Mouse (Mus musculus) megakaryocyte progenitor cell, adult 5-6 weeks (primary cell): ENCODE measurements around the gene Zfp280b. TPM values are rescaled to one million over a fixed set of nuclear protein-coding genes. Genes with fewer than 3 reads are reported as not detected.
"Not testable (repeated sequence)": the region's sequence is repeated elsewhere in the genome, so short reads cannot be mapped to it uniquely, and the experiment has no call there.

Experiments
- ATAC-seq: replicated peaks from 2 replicates; pipeline ENCODE4 v1.8.0; 2016; ENCODE audit warnings: mild to moderate bottlenecking, moderate TSS enrichment, inconsistent platforms; ENCODE audit not compliant: poor library complexity
- total RNA-seq, 2 experiments: library from RNA; stranded (forward) in 1 of 2; stranded (reverse) in 1 of 2; fragments of 157-497, 149-512 nt in 1 of 2; fragments of 200-1000 nt in 1 of 2; gene quantifications; 2 replicates each; pipeline versions ENCODE4 v1.2.3 to v1.2.4; 2015 to 2017

Gene Zfp280b
- total RNA-seq, 2 experiments from 2014 or later = 5.7 to 8.7 TPM

DNA sequence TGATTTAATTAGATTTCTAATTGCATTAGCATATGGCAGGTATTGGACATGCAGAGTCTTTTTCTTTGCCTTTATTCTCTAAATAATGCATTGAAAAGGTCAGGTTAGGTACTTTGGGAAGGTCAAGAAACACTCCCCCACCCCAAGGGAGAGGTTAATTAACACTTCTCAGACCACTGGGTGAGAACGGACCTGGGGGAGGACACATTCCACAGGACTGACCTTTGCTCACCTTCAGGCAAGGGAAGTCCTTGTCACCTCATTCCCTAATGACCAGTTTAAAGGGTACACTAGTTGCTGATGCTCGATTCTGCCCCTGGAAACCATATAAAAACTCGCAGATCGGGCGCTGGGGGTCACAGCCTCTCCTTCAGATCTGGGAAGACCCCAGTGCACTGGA, 3.2 kb upstream of the Zfp280b start:
- ATAC-seq = no peak

DNA sequence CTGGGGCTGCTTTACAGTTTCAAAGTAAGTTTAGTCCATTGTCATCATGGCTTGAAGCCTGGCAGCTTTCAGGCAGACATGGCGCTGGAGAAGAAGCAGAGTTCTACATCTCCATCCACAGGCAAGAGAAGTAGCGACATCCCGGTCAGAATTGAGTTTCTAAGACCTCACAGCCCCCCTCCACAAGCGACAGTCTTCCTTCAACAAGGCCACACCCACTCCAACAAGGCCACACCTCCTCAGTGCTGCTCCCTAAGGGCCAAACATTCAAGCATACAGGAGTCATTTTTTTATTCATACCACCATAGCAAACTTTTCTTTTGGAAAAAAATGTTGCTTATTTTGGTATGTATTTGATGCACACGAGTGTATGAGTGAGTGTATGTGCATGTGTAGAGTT, 2.0 kb upstream of the Zfp280b start:
- no peak for ATAC-seq

DNA sequence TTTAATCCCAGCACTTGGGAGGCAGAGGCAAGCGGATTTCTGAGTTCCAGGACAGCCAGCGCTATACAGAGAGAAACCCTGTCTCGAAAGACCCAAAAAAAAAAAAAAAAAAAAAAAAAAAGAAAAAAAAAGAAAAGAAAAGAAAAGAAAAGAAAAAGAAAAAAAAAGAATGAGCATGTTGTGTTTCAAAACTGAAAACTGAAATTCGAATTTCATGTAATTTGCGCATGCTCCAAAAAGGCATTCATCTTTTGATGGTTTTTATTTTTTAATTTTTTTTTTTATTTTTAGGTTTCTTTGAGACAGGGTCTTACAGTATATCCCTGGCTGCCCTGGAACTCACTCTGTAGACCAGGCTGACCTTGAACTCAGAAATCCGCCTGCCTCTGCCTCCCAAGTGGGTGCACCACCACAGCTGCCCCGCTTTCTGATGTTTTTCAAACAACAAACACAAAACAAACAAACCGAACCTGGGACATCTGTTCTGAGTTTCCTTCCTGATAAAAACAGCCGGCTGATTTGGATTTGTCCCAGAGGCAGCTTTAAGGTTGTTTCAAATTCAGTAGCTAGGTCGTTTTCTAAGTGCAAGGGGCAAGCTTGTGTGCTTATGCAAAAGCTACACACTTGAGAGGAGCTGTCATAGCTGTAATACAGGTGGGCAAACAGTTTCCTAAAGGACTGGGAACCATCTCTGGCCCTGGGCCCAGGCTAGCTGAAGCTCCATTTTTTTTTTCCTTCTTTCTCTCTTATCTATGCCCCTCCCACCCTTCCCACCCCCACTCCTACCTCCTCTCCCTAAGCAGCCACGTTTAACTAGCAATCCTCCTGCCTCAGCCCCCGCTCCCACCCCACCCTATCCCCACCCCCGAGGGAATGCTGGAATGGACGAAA, 694 bp upstream of the Zfp280b start:
- ATAC-seq = peak; percentile 18

DNA sequence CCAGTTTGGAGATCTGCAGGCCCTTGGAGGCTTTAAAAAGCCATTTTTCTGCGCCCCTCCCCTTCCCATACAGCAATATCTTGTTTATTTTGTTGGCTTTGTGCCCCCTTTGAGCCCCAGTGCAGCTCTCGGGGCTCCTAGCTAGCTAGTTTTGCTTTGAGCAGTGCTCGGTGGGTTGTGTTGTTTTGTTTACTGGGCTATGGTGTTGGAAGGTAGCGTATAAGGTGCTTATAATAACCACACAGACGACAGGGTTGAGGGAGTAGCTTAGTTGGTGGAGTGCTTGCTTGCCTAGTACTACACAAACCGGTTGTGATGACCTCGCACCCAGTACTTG, 637 bp downstream of the Zfp280b start:
- 0 out of 2 replicates have a peak, but pooled peaks have one; percentile 2 for ATAC-seq

DNA sequence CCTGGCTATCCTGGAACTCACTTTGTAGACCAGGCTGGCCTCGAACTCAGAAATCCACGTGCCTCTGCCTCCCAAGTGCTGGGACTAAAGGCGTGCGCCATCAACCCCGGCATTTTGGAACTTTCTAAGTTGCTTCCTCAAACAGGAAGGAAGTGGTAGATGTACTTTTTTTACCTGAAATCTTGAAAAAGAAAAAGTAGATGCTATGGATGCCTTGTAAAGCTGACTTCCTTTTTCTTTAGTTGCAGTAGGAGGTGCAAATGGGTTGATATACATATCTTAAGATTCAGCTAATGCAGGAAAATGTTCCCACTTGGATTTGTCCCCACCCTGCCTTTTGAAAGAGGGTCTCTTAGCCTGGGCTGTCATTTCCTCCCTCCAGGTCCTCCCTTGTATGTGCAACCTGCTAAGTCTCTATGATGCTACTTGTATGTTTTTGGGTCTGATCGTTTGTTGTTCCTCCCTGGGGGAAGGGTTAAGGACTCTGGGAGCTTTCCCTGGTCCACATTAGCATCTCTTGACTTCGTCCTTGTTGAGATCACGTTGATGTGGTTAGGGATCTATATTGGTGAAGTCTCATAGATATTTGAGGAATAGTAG, 1.7 kb downstream of the Zfp280b start:
- no peak for ATAC-seq

DNA sequence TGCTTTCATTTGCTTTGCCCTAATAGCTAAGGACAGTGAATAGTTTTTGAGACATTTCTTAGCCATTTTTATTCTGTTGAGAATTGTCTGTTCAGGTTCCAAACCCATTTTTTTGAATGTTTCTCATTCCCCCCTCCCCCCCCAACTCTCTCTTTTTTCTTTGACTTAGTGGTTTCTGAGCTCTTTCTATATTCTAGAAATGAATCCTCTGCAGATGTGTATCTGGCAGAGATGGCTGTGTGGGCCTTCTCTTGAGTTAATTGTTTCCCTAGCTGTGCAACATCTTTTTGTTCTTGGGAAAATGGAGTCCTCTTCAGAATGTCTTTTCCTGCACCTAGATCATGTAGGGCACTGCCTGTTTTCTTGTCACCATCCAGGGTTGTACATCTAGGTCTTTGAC, 2.8 kb downstream of the Zfp280b start:
- no peak for ATAC-seq

DNA sequence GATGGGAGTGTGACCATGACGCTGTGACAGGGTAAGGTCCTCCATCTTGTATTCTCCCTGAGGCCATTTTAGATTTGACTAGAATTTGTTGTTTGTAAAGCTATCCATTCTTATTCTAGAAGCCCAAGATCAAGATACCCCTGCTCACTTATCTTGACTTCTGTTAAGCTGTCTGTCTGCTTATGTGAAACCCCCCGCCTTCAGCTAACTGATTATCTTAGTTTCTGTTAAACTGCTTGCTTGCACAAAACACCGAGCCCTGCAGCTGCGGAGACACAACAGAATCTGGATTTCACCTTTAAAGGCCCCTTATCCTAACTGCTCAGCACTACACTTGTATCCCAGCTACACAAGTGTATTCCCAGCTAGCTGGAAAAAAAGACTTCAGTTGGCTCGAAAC, 4.5 kb downstream of the Zfp280b start:
- ATAC-seq = no peak

DNA sequence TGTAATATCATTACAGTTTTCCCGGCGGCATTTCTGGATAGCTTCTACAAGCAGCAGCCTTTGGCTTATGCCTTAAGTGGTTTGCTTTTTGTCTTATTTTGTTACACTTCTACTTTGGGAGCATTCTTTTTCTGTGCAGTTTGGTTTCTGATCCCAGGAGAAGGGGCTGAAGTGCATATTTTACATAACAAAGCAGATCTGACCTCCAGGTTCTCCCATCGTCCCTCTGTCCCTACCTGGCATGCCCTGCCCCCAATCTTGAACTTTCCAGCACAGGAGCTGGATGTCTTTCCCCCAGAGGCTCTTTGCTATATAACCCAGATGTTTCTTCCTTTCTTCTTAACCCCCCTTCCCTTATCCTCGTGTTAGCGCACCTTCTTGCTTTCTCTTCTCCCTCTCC, 12.9 kb downstream of the Zfp280b start:
- no peak for ATAC-seq

DNA sequence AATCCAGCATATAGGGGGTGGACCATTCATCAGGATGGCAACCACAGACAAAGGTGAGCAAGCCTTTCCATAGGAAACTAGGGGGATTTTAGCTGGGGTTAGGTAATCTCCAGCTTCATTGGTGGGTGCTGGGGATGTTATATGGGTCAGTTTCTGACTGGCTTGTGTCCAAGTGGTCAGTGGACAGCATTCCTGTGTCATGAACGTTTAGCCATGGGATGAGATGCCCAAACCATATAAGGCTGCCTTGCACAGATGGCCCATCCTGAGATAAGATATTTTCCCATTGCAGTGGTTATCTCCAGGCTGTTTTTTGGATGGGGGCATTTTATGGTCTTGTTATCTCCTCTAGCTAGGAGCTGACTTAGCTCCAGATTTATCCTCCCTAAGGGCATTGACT, 14.3 kb downstream of the Zfp280b start:
- ATAC-seq = no peak

DNA sequence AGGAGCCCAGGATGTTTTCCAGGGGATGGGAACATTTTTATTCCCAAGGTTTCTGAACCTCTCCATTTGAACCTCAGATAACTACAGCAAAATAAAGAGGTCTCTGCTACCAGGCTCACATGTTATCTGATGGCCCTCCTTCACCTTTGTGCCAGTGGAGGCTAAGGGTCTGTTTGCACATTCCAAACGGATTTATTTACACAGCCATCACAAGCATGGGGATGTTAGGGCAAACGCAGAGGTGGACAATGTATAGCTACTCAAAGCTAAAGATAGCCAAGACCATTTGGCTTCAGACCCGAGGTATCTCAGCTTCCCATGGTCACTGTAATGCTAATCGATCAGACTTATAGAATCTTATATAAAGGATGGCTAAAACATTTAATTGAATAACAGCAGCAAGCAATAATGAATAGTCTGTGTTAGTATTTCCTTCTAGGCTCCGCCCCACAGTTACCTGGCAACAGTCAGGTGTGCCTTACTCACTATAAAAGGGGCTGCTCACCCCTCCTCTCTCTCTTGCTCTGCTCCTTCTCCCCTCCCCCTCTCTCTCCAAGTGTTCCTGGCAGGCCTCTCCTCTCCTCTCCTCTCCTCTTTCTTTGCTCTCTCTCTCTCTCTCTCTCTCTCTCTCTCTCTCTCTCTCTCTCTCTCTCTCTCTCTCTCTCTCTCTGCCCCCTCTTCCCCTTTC, 14.9 kb downstream of the Zfp280b start:
- ATAC-seq = no peak

DNA sequence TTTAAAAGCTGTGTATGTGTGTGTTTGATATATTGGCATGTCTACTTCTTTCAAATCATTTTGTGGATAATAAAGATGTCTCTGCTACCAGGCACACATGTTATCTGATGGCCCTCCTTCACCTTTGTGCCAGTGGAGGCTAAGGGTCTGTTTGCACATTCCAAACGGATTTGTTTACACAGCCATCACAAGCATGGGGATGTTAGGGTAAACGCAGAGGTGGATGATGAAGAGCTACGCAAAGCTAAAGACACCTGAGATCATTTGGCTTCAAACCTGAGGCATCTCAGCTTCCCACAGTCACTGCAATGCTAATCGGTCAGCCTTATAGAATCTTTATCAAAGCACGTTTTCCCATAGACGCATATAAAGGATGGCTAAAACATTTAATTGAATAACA, 16.5 kb downstream of the Zfp280b start:
- no peak for ATAC-seq

DNA sequence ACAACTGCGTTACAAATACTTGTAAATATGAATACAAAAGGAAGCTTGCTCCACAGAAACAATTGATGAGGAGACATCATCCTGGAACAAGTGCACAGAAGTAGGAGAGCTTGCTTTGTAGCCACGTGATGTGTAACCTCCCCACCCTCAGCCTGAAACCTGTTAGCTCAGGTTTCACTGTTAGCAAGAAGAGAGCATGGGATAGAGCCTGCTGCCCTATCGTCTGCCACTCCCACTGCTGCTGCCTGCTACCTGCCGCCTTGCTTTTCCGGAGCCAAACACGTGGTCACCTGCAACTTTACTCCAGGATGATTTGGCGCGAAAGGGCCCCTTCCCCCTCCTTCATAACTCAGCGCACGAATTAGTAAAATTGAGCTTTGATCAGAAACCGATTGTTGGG, 19.4 kb downstream of the Zfp280b start:
- ATAC-seq = no peak

DNA sequence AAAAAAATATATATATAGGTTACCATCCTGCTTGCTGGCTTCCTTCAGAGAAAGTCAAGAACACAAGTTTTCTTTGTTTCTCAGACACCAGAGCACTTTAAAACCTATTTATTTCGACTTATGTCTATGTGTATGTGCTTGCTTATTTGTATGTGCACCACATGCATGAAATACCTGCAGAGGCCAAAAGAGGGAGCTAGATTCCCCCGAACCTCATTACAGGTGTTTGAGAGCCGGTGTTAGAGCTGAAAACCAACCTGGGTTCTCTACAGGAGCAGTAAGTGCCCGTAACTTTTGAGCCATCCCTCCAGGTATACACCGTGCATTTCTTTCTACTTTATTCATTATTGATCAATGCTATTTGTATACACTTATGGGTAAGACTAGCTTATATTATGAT, 30.0 kb downstream of the Zfp280b start:
- ATAC-seq = no peak

DNA sequence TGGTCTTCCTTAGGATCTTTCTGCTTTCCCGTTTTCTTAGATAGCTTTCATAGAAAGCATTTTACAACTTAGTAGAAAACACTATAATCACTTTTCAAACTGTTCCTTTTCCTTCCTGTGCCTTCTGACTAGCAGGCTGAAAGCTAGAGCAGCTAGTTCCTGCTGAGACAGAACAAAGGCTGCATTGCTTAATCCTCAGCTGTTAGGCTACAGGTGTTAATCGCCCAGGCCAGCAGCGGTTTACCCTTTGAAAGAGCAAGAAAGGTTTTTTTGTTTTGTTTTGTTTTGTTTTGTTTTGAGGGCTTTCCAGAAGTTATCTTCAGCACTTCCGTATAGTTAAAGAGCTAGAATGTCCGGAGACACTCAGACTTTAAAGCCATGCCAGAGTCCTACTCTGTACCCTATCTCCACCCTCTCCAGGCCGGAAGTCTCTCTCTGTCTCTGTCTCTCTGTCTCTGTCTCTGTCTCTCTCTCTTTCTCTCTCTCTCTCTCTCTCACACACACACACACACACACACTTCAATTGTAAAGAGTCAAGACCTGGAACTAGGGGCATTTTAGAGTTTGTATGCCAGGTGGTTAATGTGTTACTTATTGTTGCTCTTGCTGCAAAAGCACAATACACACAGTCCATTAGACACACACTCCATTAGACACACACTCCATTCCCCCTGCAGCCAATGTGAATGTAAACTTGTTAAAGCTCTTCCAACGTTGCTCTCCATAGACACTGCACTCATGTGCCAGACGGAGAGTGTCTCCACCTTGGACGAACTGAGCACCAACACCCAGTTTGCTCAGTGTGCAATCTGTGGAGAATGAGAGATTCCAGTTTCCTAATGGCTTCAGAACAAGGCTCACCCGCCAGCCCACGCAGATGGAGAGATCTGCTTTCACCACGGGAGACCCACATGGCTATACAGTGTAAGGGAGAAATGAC, 35.5 kb downstream of the Zfp280b start:
- no peak for ATAC-seq

DNA sequence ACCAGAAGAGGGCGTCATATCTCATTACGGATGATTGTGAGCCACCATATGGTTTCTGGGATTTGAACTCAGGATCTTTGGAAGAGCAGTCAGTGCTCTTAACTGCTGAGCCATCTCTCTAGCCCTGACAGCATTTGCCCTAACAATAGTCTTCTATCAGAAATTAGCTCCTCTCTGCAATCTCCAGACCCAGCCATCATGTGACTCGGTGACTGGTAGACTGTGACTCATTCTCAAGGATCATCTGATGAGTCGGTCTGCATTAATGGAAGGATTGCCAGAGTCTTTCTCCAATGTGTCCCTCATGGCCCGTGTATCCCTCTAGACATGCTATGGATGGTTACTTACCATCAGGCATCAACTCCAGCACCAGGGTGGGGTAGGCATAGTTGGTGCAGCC, 39.6 kb downstream of the Zfp280b start:
- ATAC-seq = not testable (repeated sequence)

DNA sequence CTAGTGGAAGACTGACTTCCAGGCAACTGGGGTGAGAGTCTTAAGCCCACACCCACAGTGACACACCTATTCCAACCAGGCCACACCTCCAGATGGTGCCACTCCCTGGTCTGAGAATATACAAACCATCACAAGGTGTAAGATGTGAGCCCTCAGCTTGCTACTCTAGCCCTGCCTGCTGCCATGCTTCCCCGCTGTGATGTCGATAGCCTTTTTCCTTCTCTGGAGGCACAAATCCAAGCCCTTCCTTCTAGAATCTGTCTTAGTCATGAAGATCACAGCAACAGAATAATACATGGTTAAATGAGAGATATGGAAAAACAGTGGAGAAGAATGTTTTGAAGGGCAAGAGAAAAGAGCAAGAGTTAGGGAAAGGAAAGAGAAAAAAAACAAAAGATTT, 44.6 kb downstream of the Zfp280b start:
- not testable (repeated sequence) for ATAC-seq

Other genes starting within 250 kb of the Zfp280b start
- not detected in 2 replicates for gene Gstt1, start 234.1 kb upstream of the Zfp280b start, total RNA-seq (2015)
- 2.3 TPM in 1 of 2 replicates, not detected in the other for gene Gstt1, start 234.1 kb upstream of the Zfp280b start, total RNA-seq (2017)
- gene Gstt4, start 210.1 kb upstream of the Zfp280b start, total RNA-seq (2015) = not detected in 2 replicates
- gene Gstt4, start 210.1 kb upstream of the Zfp280b start, total RNA-seq (2017) = not detected in 2 replicates
- gene Gstt2, start 195.2 kb upstream of the Zfp280b start, total RNA-seq (2015) = 23.8 and 24.1 TPM in 2 replicates
- gene Gstt2, start 195.2 kb upstream of the Zfp280b start, total RNA-seq (2017) = 14.2 and 21.6 TPM in 2 replicates
- 477 and 576 TPM in 2 replicates for gene Mif, start 172.4 kb upstream of the Zfp280b start, total RNA-seq (2015)
- 746 and 790 TPM in 2 replicates for gene Mif, start 172.4 kb upstream of the Zfp280b start, total RNA-seq (2017)
- gene Derl3, start 139.2 kb upstream of the Zfp280b start, total RNA-seq (2015) = 0.54 and 0.64 TPM in 2 replicates
- gene Derl3, start 139.2 kb upstream of the Zfp280b start, total RNA-seq (2017) = 0.95 and 2.2 TPM in 2 replicates
- 66.3 and 72.0 TPM in 2 replicates for gene Smarcb1, start 111.0 kb upstream of the Zfp280b start, total RNA-seq (2015)
- 77.3 and 86.5 TPM in 2 replicates for gene Smarcb1, start 111.0 kb upstream of the Zfp280b start, total RNA-seq (2017)
- 54.0 and 55.0 TPM in 2 replicates for gene Chchd10, start 99.5 kb upstream of the Zfp280b start, total RNA-seq (2015)
- gene Chchd10, start 99.5 kb upstream of the Zfp280b start, total RNA-seq (2017) = 33.1 and 34.4 TPM in 2 replicates
- 0.57 TPM in 1 of 2 replicates, not detected in the other for gene Mmp11, start 96.2 kb upstream of the Zfp280b start, total RNA-seq (2015)
- 10.1 TPM in 1 of 2 replicates, not detected in the other for gene Mmp11, start 96.2 kb upstream of the Zfp280b start, total RNA-seq (2017)
- not detected in 2 replicates for gene Gm867, start 92.0 kb upstream of the Zfp280b start, total RNA-seq (2015)
- not detected in 2 replicates for gene Gm867, start 92.0 kb upstream of the Zfp280b start, total RNA-seq (2017)
- 1.5 TPM in 1 of 2 replicates, not detected in the other for gene Vpreb3, start 89.6 kb upstream of the Zfp280b start, total RNA-seq (2015)
- not detected in 2 replicates for gene Vpreb3, start 89.6 kb upstream of the Zfp280b start, total RNA-seq (2017)
- 0.35 and 0.66 TPM in 2 replicates for gene Gm5134, start 78.1 kb upstream of the Zfp280b start, total RNA-seq (2015)
- gene Gm5134, start 78.1 kb upstream of the Zfp280b start, total RNA-seq (2017) = 0.78 and 0.79 TPM in 2 replicates
- gene Slc5a4b, start 78.3 kb downstream of the Zfp280b start, total RNA-seq (2015) = not detected in 2 replicates
- not detected in 2 replicates for gene Slc5a4b, start 78.3 kb downstream of the Zfp280b start, total RNA-seq (2017)
- not detected in 2 replicates for gene Slc5a4a, start 114.8 kb downstream of the Zfp280b start, total RNA-seq (2015)
- not detected in 2 replicates for gene Slc5a4a, start 114.8 kb downstream of the Zfp280b start, total RNA-seq (2017)
- gene Prmt2, start 205.2 kb downstream of the Zfp280b start, total RNA-seq (2015) = 0.62 and 1.2 TPM in 2 replicates
- gene Prmt2, start 205.2 kb downstream of the Zfp280b start, total RNA-seq (2017) = 2.0 and 2.4 TPM in 2 replicates
- gene S100b, start 221.2 kb downstream of the Zfp280b start, total RNA-seq (2015) = not detected in 2 replicates
- gene S100b, start 221.2 kb downstream of the Zfp280b start, total RNA-seq (2017) = not detected in 2 replicates